Mouse (Mus musculus) lung, embryonic 15.5 days (tissue): ENCODE results near the gene Eri3. TPM values are rescaled to one million over a fixed set of nuclear protein-coding genes. Genes with fewer than 3 reads are reported as not detected.

ENCODE experiments used
- ATAC-seq: fragments of 200-750 bp; cut with Nextera tagmentation; 2 replicates; pipeline ENCODE4 v1.8.0; 2017; ENCODE audit warnings: moderate number of reproducible peaks, borderline replicate concordance; ENCODE audit not compliant: low FRiP score, low TSS enrichment; ENCODE audit errors: extremely low read depth
- H3K27ac ChIP-seq: fragments of 300-500 bp; sonication (generic); 2 replicates; pipeline ENCODE4 v1.5.1; 2015; ENCODE audit warnings: moderate library complexity, mild to moderate bottlenecking, inconsistent platforms
- H3K27me3 ChIP-seq: fragments of 300-500 bp; sonication (generic); 2 replicates; pipeline ENCODE4 v1.6.1; 2015; ENCODE audit warnings: inconsistent platforms
- H3K36me3 ChIP-seq: fragments of 300-500 bp; sonication (generic); 2 replicates; pipeline ENCODE4 v1.6.1; 2015; ENCODE audit warnings: inconsistent platforms
- H3K4me1 ChIP-seq: fragments of 300-500 bp; sonication (generic); 2 replicates; pipeline ENCODE4 v1.6.1; 2015; ENCODE audit warnings: inconsistent platforms
- H3K4me2 ChIP-seq: fragments of 300-500 bp; sonication (generic); 2 replicates; pipeline ENCODE4 v1.6.1; 2015; ENCODE audit warnings: inconsistent platforms, mild to moderate bottlenecking, moderate library complexity
- H3K4me3 ChIP-seq: fragments of 300-500 bp; sonication (generic); 2 replicates; pipeline ENCODE4 v1.5.1; 2015; ENCODE audit warnings: mild to moderate bottlenecking, inconsistent platforms
- H3K9ac ChIP-seq: fragments of 300-500 bp; sonication (generic); 2 replicates; pipeline ENCODE4 v1.6.1; 2015; ENCODE audit warnings: inconsistent platforms
- H3K9me3 ChIP-seq: fragments of 300-500 bp; sonication (generic); 2 replicates; pipeline ENCODE4 v1.6.1; 2016; ENCODE audit warnings: inconsistent platforms
- WGBS: fragments of 180-500 bp; shearing (Covaris S2); methylation state at CpG from one replicate; pipeline ENCODE4 v1.1.7; 2015; 5-methylcytosine and 5-hydroxymethylcytosine counted together
- polyA plus RNA-seq: library from polyadenylated mRNA; unstranded; fragments of >200 nt; fragmentation: Nextera tagmentation; extraction: Ambion mirVana; gene quantifications from 2 replicates; pipeline ENCODE4 v1.2.1, GENCODE M21; 2015

Eri3 gene
- polyA plus RNA-seq, 1 experiment from 2014 or later, result 157 TPM

DNA sequence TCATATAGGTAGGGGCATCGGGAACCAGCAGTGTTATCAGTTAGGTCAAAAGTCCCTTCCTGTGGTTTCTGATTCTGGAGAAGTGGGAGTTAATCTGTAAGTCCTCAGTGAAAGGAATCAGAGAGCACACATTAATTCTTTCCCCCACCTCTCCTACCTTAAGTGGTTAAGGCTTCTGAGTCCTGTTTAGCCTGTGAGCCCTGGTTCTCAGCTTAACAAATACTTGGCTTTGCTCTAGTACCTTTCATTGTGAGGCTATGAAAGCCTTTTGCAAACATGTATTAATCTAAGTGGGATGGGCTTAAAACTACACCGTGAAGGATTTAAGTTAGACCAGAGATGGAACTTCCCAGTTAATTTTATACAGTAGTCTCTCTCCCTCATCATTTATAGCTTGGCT is 35.8 kb downstream of the Eri3 start:
- no peak overlapping the region for H3K27ac ChIP-seq
- peaks cover 51% of the 10 kb centered on the region for H3K36me3 ChIP-seq
- no peaks in the 10 kb centered on the region for H3K27me3 ChIP-seq
- H3K9ac ChIP-seq, result no peak overlapping the region
- no peaks in the 10 kb centered on the region for H3K4me1 ChIP-seq
- no peak overlapping the region for H3K4me3 ChIP-seq
- 50% methylated on average over 2 of the region's 2 CpGs for WGBS
- ATAC-seq, result no peak
- H3K4me2 ChIP-seq, result no peak overlapping the region
- H3K9me3 ChIP-seq, result no peaks in the 10 kb centered on the region

DNA sequence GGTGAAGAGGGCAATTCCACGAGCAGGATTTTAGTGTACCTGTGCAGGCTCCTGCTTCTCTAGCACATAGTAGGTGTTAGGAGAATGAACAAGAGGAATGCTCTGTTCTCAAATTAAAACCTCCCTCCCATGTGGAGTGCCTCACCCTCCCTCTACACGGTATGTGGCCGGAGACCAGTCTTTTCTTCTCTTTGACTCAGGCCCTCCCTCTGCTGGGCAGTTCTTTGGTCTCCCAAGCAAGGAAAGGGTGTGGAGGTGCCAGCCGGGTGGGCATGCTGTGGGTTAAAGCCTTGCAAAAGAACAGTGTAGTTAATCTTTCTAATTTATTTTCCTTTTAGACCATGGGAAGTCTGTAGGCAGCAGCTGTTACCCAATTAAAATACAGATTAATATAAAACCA is 37.3 kb downstream of the Eri3 start:
- H3K36me3 ChIP-seq, result peaks cover 56% of the 10 kb centered on the region
- 40% methylated on average over 4 of the region's 4 CpGs for WGBS
- H3K4me2 ChIP-seq, result no peak overlapping the region
- no peak for ATAC-seq
- no peaks in the 10 kb centered on the region for H3K9me3 ChIP-seq
- H3K4me1 ChIP-seq, result no peaks in the 10 kb centered on the region
- H3K27me3 ChIP-seq, result no peaks in the 10 kb centered on the region
- no peak overlapping the region for H3K9ac ChIP-seq
- no peak overlapping the region for H3K4me3 ChIP-seq
- no peak overlapping the region for H3K27ac ChIP-seq

DNA sequence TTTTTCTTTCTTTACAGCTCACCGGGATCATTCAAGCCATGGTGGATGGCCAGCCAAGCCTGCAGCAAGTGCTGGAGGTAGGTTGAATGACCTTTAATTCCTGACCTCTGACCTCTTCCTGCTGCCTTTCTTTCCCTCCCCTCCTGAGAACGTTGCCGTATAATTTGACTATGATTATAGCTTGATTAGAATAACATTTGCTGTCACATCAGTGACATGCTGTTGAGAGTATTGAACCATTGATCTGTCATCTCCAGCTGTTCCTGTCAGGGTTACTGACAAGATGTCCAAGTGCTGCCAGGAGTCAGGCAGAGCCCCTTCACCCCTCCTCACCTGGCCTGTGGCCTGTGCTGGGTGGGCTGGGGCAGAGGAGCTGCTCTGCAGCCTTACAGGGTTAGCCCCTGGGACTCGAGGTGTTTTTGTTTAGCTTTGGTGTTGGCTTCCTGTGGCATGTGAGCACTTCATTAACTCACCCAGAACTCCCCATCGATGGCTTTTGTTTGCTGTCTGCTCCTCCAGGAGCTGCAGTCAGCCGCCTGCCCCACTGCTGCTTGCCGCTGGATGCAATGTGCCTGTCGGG is 39.0 kb downstream of the Eri3 start:
- Histone ChIP-seq H3K27ac (no peak overlapping the region), H3K36me3 (peaks cover 52% of the 10 kb centered on the region), H3K4me3 (no peak overlapping the region), H3K9ac (no peak overlapping the region), H3K27me3 (no peaks in the 10 kb centered on the region), H3K4me2 (no peak overlapping the region), H3K4me1 (no peaks in the 10 kb centered on the region), H3K9me3 (no peaks in the 10 kb centered on the region)
- 50% methylated on average over 8 of the region's 8 CpGs for WGBS
- ATAC-seq, result no peak

DNA sequence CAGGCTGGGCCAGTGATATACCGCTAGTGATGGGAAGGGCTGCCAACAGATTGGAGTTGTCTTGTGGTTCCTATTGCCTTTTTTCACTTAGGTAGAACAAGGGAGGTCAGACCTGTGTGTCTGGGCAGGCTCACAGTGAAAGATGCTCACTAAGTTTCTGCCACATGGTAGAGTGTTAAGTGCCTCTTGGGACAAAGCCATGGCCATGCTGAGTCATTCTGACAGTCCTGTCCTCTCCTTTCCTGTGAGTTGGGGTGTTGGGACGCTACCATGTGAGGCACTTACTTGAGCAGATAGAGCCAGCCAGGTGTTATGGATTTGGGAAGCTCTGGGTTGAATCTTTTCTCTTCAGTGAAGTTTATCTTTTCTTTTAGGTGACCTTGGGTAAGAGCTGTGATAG is 40.6 kb downstream of the Eri3 start:
- Histone ChIP-seq H3K4me1 (no peaks in the 10 kb centered on the region), H3K4me3 (no peak overlapping the region), H3K4me2 (no peak overlapping the region), H3K36me3 (peaks cover 60% of the 10 kb centered on the region), H3K27me3 (no peaks in the 10 kb centered on the region), H3K27ac (no peak overlapping the region), H3K9ac (no peak overlapping the region), H3K9me3 (no peaks in the 10 kb centered on the region)
- ATAC-seq, result no peak
- WGBS, result 92% methylated on average over 2 of the region's 2 CpGs

DNA sequence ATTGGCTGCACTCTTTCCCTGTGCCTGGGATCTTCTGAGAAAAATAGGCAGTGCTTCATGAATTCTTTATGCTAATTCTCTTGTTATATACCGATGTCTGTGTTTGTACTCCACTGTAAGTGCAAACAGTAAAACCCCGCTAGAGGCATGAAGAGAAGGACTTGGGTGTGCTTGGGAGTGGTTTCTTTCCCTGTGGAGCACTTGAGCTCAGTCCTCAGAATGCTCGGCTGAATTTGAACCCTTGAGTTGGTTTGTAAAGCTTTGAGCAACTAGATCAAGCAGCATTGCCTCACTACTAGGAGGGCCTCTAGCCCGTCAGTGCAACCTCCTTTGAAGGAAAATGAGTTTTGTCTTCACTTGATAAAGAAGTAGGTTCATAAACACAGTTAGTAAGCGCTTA is 42.0 kb downstream of the Eri3 start:
- Histone ChIP-seq H3K27ac (no peak overlapping the region), H3K27me3 (no peaks in the 10 kb centered on the region), H3K9me3 (no peaks in the 10 kb centered on the region), H3K4me3 (no peak overlapping the region), H3K9ac (no peak overlapping the region), H3K36me3 (peaks cover 60% of the 10 kb centered on the region), H3K4me2 (no peak overlapping the region), H3K4me1 (no peaks in the 10 kb centered on the region)
- WGBS, result 69% methylated on average over 5 of the region's 5 CpGs
- ATAC-seq, result no peak

DNA sequence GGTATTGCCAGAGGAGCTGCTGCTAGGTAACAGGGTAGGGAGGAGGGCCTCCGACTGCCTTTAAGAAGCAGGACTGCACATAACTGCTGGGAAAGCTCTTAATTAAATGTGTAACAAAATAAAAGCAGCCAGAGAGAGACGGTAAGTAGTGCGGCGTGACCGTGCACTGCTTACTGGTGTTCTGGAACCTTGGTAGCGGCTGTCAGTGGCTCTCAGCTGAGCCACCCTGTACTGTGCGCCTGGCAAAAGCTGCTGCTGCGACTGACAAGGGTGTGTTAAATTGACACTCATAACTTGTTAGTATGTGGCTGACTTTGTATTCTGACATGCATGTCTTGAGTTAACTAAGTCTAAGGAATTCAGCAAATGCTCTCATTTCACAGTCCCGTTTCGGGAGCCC is 45.1 kb downstream of the Eri3 start:
- no peak overlapping the region for H3K4me2 ChIP-seq
- no peak overlapping the region for H3K4me3 ChIP-seq
- ATAC-seq, result no peak
- H3K9ac ChIP-seq, result no peak overlapping the region
- H3K36me3 ChIP-seq, result peaks cover 66% of the 10 kb centered on the region
- no peaks in the 10 kb centered on the region for H3K4me1 ChIP-seq
- H3K27me3 ChIP-seq, result no peaks in the 10 kb centered on the region
- H3K27ac ChIP-seq, result no peak overlapping the region
- WGBS, result 91% methylated on average over 10 of the region's 10 CpGs
- no peaks in the 10 kb centered on the region for H3K9me3 ChIP-seq

DNA sequence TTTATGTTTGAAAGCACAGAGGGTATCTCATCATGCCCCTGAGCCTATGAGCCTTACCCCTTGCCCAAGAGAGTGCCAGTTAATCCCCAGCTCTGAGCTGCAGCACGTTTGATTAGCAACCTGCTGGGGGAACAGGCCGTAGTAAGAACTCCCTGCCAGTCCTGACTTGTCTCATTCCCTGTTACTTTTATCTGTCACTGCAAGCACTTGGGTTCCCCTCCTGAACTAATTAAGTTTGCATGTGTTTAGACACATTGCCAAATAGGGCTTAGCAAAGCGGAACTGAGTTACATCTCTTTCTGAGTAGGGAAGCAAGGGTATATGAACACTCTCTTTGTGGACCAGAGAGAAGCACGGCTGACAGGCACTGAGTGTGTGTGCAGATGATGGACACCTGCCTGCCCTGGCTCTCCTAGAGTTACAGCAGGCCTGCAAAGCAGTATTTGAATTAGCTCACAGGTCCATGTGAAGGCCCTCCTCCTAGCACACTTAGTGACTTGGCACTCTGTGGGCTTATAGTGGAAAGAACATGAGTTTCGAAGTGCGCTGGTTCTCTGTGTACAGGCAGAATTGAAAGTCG is 49.9 kb downstream of the Eri3 start:
- H3K4me1 ChIP-seq, result no peaks in the 10 kb centered on the region
- H3K4me2 ChIP-seq, result no peak overlapping the region
- 74% methylated on average over 7 of the region's 7 CpGs for WGBS
- no peaks in the 10 kb centered on the region for H3K27me3 ChIP-seq
- H3K36me3 ChIP-seq, result peaks cover 32% of the 10 kb centered on the region
- H3K27ac ChIP-seq, result no peak overlapping the region
- no peak overlapping the region for H3K9ac ChIP-seq
- no peak overlapping the region for H3K4me3 ChIP-seq
- ATAC-seq, result no peak
- H3K9me3 ChIP-seq, result no peaks in the 10 kb centered on the region

DNA sequence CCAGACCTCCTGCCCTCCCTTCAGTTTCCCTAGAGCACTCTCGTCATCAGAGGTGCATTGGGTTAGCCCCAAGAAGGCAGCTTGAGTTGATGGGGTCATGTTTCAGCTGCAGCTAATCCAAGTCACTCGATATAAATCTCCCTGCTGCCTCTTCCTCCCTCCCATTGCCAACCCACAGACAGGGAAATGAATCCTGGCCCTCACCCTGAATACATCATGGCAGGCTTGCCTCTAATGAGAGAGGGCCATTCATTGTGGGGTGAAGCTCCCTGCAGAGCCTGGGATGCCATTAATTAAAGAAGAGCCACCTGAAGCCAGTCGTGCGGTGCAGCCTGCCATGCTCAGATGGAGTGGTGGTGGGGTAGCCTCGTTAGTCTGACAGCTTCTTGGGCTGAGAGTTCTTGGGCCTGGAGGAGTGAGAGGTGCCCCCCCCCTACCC is 51.2 kb downstream of the Eri3 start:
- Histone ChIP-seq H3K4me2 (no peak overlapping the region), H3K9me3 (no peaks in the 10 kb centered on the region), H3K27ac (no peak overlapping the region), H3K4me3 (no peak overlapping the region), H3K4me1 (no peaks in the 10 kb centered on the region), H3K36me3 (peaks cover 28% of the 10 kb centered on the region), H3K9ac (no peak overlapping the region), H3K27me3 (no peaks in the 10 kb centered on the region)
- no peak for ATAC-seq
- 51% methylated on average over 5 of the region's 5 CpGs for WGBS

DNA sequence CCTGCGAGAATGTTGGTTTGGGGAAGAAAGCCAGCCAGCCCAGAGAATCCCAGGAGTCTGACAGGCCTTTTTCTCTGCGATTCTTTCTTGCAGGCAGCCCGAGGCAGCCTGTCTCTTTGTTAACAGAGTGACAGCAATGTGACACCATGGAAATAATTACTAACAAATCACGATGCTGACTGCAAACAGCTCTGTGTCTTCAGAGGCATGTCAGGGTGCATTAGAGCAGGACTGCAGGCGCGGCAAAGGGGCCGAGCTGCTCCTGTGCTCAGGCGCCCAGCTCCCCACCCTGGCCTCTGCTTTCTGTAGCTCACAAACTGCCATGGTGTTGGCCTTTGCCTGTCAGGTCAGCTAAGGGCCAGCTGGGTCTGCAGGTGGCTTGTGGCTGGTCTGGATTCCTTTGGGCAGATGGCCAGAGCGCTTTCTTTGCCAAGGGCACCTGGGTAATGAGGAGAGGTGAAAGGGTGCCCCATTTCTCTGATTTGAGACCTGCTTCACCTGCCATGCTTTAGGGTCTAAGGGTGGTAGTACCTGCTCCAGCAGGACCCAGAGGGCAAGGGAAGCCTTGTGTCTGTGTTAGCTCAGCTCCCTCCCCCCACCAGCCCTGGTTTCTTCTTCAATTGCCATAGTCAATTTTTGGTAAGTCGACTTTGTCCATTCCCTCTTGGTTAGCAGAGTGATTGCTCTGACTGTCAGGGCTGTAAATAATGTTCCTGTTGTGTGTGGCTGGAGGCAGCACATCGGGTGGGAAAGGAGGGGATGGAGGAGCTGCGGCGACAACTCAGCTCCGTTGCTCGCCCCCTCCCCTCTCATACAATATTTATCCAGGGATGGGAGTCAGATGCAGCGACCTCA is 55.2 kb downstream of the Eri3 start:
- ATAC-seq, result no peak; the same call in 1 of the 2 replicates

DNA sequence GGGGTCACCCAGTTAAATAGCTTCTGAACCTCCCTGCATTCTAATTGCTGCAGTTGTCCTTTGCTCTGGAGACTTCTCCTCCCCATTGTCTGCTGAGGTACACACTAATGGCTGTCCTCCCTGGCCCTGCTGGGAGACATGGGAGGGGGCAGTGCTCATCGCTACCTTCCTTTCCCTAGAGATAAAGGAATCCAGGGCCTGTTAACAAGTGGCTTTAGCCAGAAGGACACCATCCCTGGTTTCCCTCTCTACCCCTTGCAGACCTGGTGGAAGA is 55.7 kb downstream of the Eri3 start:
- no peak for ATAC-seq
- no peak overlapping the region for H3K27ac ChIP-seq
- H3K4me2 ChIP-seq, result no peak overlapping the region
- no peak overlapping the region for H3K9ac ChIP-seq
- H3K4me1 ChIP-seq, result no peaks in the 10 kb centered on the region
- no peaks in the 10 kb centered on the region for H3K9me3 ChIP-seq
- H3K36me3 ChIP-seq, result peaks cover 9% of the 10 kb centered on the region; the same call in 1 of the 2 replicates
- no peak overlapping the region for H3K4me3 ChIP-seq
- WGBS, result 88% methylated on average over 1 of the region's 1 CpGs
- H3K27me3 ChIP-seq, result no peaks in the 10 kb centered on the region

More for the DNA sequence above, 55.2 kb downstream of the Eri3 start:
- Histone ChIP-seq H3K27me3 (no peaks in the 10 kb centered on the region), H3K27ac (no peak overlapping the region), H3K9me3 (no peaks in the 10 kb centered on the region), H3K9ac (no peak overlapping the region), H3K4me3 (no peak overlapping the region), H3K4me1 (no peaks in the 10 kb centered on the region), H3K36me3 (peaks cover 10% of the 10 kb centered on the region; the same call in 1 of the 2 replicates), H3K4me2 (no peak overlapping the region)
- 41% methylated on average over 16 of the region's 16 CpGs for WGBS

DNA sequence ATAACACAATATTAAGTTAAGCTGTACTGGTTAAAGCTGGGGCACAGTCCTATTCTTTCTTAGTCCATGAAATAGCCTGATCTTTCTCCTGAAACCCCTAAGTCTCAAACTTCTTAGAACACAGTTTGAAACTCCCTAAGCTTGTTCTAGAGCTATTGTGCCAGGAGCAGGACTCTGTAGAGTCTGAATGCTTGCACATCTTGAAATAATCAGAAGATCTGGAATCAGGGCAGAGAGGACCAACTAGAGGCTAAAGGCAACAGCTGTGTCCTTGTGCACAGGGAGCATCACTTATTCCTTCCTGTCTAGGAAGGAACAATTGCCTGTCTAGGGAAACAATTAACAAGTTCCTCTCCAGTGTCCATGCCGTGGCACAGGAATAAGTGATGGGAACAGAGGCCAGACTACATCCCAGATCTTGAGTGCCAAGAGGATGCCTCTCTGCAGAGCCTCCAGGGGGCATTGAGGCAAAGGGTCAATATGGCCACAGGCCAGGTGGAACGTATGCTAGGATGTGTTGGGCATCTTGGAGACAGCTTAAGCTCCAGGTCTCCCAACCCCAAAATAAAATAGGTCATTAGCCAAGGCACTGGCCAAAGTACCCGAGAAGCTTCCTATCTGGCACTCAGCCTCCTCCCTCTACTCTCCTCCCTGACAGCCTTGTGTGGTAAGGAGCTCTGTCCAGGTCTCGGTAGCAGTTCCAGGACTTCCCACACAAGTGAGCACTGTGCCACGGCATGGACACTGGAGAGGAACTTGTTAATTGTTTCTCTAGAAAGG is 56.9 kb downstream of the Eri3 start:
- H3K36me3 ChIP-seq, result peaks cover 10% of the 10 kb centered on the region; the same call in 1 of the 2 replicates
- no peak overlapping the region for H3K27ac ChIP-seq
- H3K4me2 ChIP-seq, result no peak overlapping the region
- no peak overlapping the region for H3K4me3 ChIP-seq
- H3K4me1 ChIP-seq, result no peaks in the 10 kb centered on the region
- ATAC-seq, result no peak
- no peak overlapping the region for H3K9ac ChIP-seq
- no peaks in the 10 kb centered on the region for H3K9me3 ChIP-seq
- no peaks in the 10 kb centered on the region for H3K27me3 ChIP-seq
- WGBS, result 76% methylated on average over 5 of the region's 5 CpGs

DNA sequence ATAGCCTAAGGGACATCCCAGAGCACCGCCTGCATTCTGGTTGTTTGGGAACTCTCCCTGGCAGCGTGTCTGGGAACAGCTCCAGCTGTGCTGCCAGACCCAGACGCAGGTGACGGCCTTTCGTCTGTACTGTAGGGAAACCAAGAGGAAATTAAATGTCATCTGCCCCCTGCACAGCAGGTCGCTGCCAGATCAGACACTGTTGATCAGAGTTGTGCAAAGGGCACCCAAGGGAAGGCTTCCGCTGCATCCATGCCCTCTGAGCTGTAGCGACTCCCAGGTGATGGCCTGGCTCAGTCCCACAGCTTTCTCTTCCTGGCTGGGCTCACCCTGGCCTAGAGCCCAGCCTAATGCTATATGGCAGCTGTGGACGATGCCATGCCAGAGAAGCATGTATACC is 58.1 kb downstream of the Eri3 start:
- no peaks in the 10 kb centered on the region for H3K9me3 ChIP-seq
- no peak for ATAC-seq
- no peak overlapping the region for H3K4me2 ChIP-seq
- H3K27me3 ChIP-seq, result no peaks in the 10 kb centered on the region
- 65% methylated on average over 9 of the region's 9 CpGs for WGBS
- no peak overlapping the region for H3K4me3 ChIP-seq
- H3K27ac ChIP-seq, result no peak overlapping the region
- no peak overlapping the region for H3K9ac ChIP-seq
- no peaks in the 10 kb centered on the region for H3K4me1 ChIP-seq
- H3K36me3 ChIP-seq, result peaks cover 19% of the 10 kb centered on the region
